Mouse (Mus musculus) small intestine, adult 2 months (tissue): Measurements from ENCODE around the gene Pgp.

ENCODE experiments used
- CTCF ChIP-seq: fragments of 200-500 bp; IDR thresholded peaks from 2 replicates; pipeline ENCODE4 v1.5.1; 2012; ENCODE audit warnings: low read depth, mild to moderate bottlenecking, control low read depth, inconsistent platforms, low read length, moderate library complexity, mixed read lengths; ENCODE audit not compliant: insufficient replicate concordance, insufficient read length; ENCODE audit errors: extremely low read depth
- POLR2A ChIP-seq: fragments of 200-500 bp; IDR thresholded peaks from 2 replicates; pipeline ENCODE4 v1.6.1; 2012; ENCODE audit warnings: low read depth, mild to moderate bottlenecking, control low read depth, inconsistent platforms, low read length, moderate library complexity

- TF ChIP-seq CTCF = no peak
- no peak for TF ChIP-seq POLR2A
Observed at GRCm38 (mm10) chr17:24480201-24480826, 10.1 kb downstream of the Pgp start.
